Mouse (Mus musculus) heart, embryonic 10.5 days (tissue): ENCODE measurements around the gene Flnb. TPM values are rescaled to one million over a fixed set of nuclear protein-coding genes. Genes with fewer than 3 reads are reported as not detected.

Experiments used
- DNase-seq: peaks from one replicate; pipeline ENCODE4 v3.0.0-alpha.2; 2017; ENCODE audit warnings: low spot score
- H3K27ac ChIP-seq: fragments of 300-500 bp; sonication (generic); 2 replicates; pipeline ENCODE4 v1.5.1; 2016; ENCODE audit warnings: mild to moderate bottlenecking
- H3K27me3 ChIP-seq: fragments of 300-500 bp; sonication (generic); 2 replicates; pipeline ENCODE4 v1.6.1; 2016; ENCODE audit warnings: mild to moderate bottlenecking; ENCODE audit not compliant: poor library complexity, insufficient read depth, severe bottlenecking
- H3K36me3 ChIP-seq: fragments of 300-500 bp; sonication (generic); 2 replicates; pipeline ENCODE4 v1.6.1; 2016; ENCODE audit warnings: mild to moderate bottlenecking, moderate library complexity
- H3K4me1 ChIP-seq: fragments of 300-500 bp; sonication (generic); 2 replicates; pipeline ENCODE4 v1.6.1; 2016; ENCODE audit warnings: mild to moderate bottlenecking
- H3K4me3 ChIP-seq: fragments of 300-500 bp; sonication (generic); 2 replicates; pipeline ENCODE4 v1.5.1; 2016; ENCODE audit warnings: mild to moderate bottlenecking, moderate library complexity
- H3K9me3 ChIP-seq: fragments of 300-500 bp; sonication (generic); 2 replicates; pipeline ENCODE4 v1.6.1; 2016; ENCODE audit warnings: mild to moderate bottlenecking, moderate library complexity
- WGBS: fragments of 180-500 bp; shearing (Covaris S2); methylation state at CpG from one replicate; pipeline ENCODE4 v1.1.7; 2016; 5-methylcytosine and 5-hydroxymethylcytosine counted together
- polyA plus RNA-seq: library from polyadenylated mRNA; unstranded; fragments of >200 nt; fragmentation: Nextera tagmentation; extraction: Ambion mirVana; gene quantifications from 2 replicates; pipeline ENCODE4 v1.2.1, GENCODE M21; 2016

Flnb gene
- polyA plus RNA-seq, 1 experiment from 2014 or later, result 18.5 TPM

- Histone ChIP-seq H3K27me3 (no peaks in the 10 kb centered on the region), H3K9me3 (no peaks in the 10 kb centered on the region), H3K27ac (0 out of 2 replicates have a peak overlapping the region, but pooled peaks have one; percentile 53), H3K4me1 (peaks cover 17% of the 10 kb centered on the region), H3K36me3 (peaks cover 49% of the 10 kb centered on the region), H3K4me3 (no peak overlapping the region)
- DNase-seq, result no peak
- whole genome bisulfite sequencing, result 66% methylated on average over 3 of the region's 3 CpGs
These were observed 82.2 kb downstream of the Flnb start for GRCm38 (mm10) chr14:7899986-7900385.

GRCm38 (mm10) chr14:7900481-7901049 is 82.8 kb downstream of the Flnb start:
- no peak for DNase-seq
- peaks cover 17% of the 10 kb centered on the region for H3K4me1 ChIP-seq
- peaks cover 51% of the 10 kb centered on the region for H3K36me3 ChIP-seq

GRCm38 (mm10) chr14:7901484-7902240 is 83.9 kb downstream of the Flnb start:
- no peak overlapping the region for H3K4me3 ChIP-seq
- no peak for DNase-seq
- H3K27me3 ChIP-seq, result no peaks in the 10 kb centered on the region
- 79% methylated on average over 12 of the region's 12 CpGs for WGBS
- no peak overlapping the region for H3K27ac ChIP-seq
- peaks cover 53% of the 10 kb centered on the region for H3K36me3 ChIP-seq
- no peaks in the 10 kb centered on the region for H3K9me3 ChIP-seq
- peaks cover 17% of the 10 kb centered on the region for H3K4me1 ChIP-seq

More at GRCm38 (mm10) chr14:7900481-7901049, 82.8 kb downstream of the Flnb start:
- Histone ChIP-seq H3K27me3 (no peaks in the 10 kb centered on the region), H3K4me3 (no peak overlapping the region), H3K9me3 (no peaks in the 10 kb centered on the region), H3K27ac (peak overlapping the region; percentile 53; the same call in 1 of the 2 replicates)
- 57% methylated on average over 11 of the region's 11 CpGs for WGBS

GRCm38 (mm10) chr14:7907058-7907457 is 89.3 kb downstream of the Flnb start:
- 0 out of 2 replicates have a peak, but pooled peaks cover 2% of the 10 kb centered on the region for H3K9me3 ChIP-seq
- WGBS, result 87% methylated on average over 11 of the region's 11 CpGs
- H3K27me3 ChIP-seq, result no peaks in the 10 kb centered on the region
- H3K27ac ChIP-seq, result no peak overlapping the region
- no peaks in the 10 kb centered on the region for H3K4me1 ChIP-seq
- H3K36me3 ChIP-seq, result peaks cover 68% of the 10 kb centered on the region
- H3K4me3 ChIP-seq, result no peak overlapping the region
- DNase-seq, result no peak

- 46% methylated on average over 10 of the region's 10 CpGs for WGBS
- Histone ChIP-seq H3K36me3 (peaks cover 79% of the 10 kb centered on the region), H3K27ac (no peak overlapping the region), H3K4me1 (no peaks in the 10 kb centered on the region), H3K27me3 (no peaks in the 10 kb centered on the region), H3K4me3 (no peak overlapping the region), H3K9me3 (0 out of 2 replicates have a peak, but pooled peaks cover 2% of the 10 kb centered on the region)
- no peak for DNase-seq
These were observed 91.7 kb downstream of the Flnb start for GRCm38 (mm10) chr14:7909472-7909871.

GRCm38 (mm10) chr14:7913842-7914241 is 96.1 kb downstream of the Flnb start:
- peaks cover 82% of the 10 kb centered on the region for H3K36me3 ChIP-seq
- 75% methylated on average over 7 of the region's 7 CpGs for WGBS
- no peak overlapping the region for H3K4me3 ChIP-seq
- H3K27ac ChIP-seq, result no peak overlapping the region
- DNase-seq, result no peak
- H3K27me3 ChIP-seq, result no peaks in the 10 kb centered on the region
- H3K9me3 ChIP-seq, result no peaks in the 10 kb centered on the region
- no peaks in the 10 kb centered on the region for H3K4me1 ChIP-seq

GRCm38 (mm10) chr14:7914461-7914860 is 96.7 kb downstream of the Flnb start:
- Histone ChIP-seq H3K9me3 (no peaks in the 10 kb centered on the region), H3K4me3 (no peak overlapping the region), H3K27ac (no peak overlapping the region), H3K4me1 (no peaks in the 10 kb centered on the region), H3K27me3 (no peaks in the 10 kb centered on the region), H3K36me3 (peaks cover 86% of the 10 kb centered on the region)
- no peak for DNase-seq
- 85% methylated on average over 4 of the region's 4 CpGs for WGBS

GRCm38 (mm10) chr14:7918150-7918991 is 100.6 kb downstream of the Flnb start:
- no peaks in the 10 kb centered on the region for H3K9me3 ChIP-seq
- H3K4me3 ChIP-seq, result no peak overlapping the region
- no peak for DNase-seq
- H3K27ac ChIP-seq, result no peak overlapping the region
- 85% methylated on average over 6 of the region's 6 CpGs for WGBS
- H3K27me3 ChIP-seq, result no peaks in the 10 kb centered on the region
- peaks cover 87% of the 10 kb centered on the region for H3K36me3 ChIP-seq
- no peaks in the 10 kb centered on the region for H3K4me1 ChIP-seq

- H3K27ac ChIP-seq, result no peak overlapping the region
- WGBS, result 86% methylated on average over 5 of the region's 5 CpGs
- H3K4me1 ChIP-seq, result no peaks in the 10 kb centered on the region
- H3K4me3 ChIP-seq, result no peak overlapping the region
- no peak for DNase-seq
- no peaks in the 10 kb centered on the region for H3K9me3 ChIP-seq
- H3K36me3 ChIP-seq, result peaks cover 92% of the 10 kb centered on the region
- no peaks in the 10 kb centered on the region for H3K27me3 ChIP-seq
These were observed 101.6 kb downstream of the Flnb start for GRCm38 (mm10) chr14:7919309-7919708.

- H3K4me3 ChIP-seq, result no peak overlapping the region
- H3K36me3 ChIP-seq, result peaks cover 92% of the 10 kb centered on the region
- no peaks in the 10 kb centered on the region for H3K9me3 ChIP-seq
- no peaks in the 10 kb centered on the region for H3K27me3 ChIP-seq
- 69% methylated on average over 4 of the region's 4 CpGs for WGBS
- no peaks in the 10 kb centered on the region for H3K4me1 ChIP-seq
- no peak for DNase-seq
- no peak overlapping the region for H3K27ac ChIP-seq
These were observed 102.2 kb downstream of the Flnb start for GRCm38 (mm10) chr14:7919921-7920320.

- no peaks in the 10 kb centered on the region for H3K27me3 ChIP-seq
- H3K4me3 ChIP-seq, result no peak overlapping the region
- no peak overlapping the region for H3K27ac ChIP-seq
- H3K36me3 ChIP-seq, result peaks cover 84% of the 10 kb centered on the region
- H3K4me1 ChIP-seq, result no peaks in the 10 kb centered on the region
- no peak for DNase-seq
- no peaks in the 10 kb centered on the region for H3K9me3 ChIP-seq
- WGBS, result 86% methylated on average over 5 of the region's 5 CpGs
These were observed 103.7 kb downstream of the Flnb start for GRCm38 (mm10) chr14:7921459-7921858.

GRCm38 (mm10) chr14:7923635-7924034 is 105.9 kb downstream of the Flnb start:
- no peak for DNase-seq
- Histone ChIP-seq H3K36me3 (peaks cover 80% of the 10 kb centered on the region), H3K9me3 (no peaks in the 10 kb centered on the region), H3K27ac (no peak overlapping the region), H3K4me1 (no peaks in the 10 kb centered on the region), H3K27me3 (no peaks in the 10 kb centered on the region), H3K4me3 (no peak overlapping the region)

GRCm38 (mm10) chr14:7928362-7928761 is 110.6 kb downstream of the Flnb start:
- DNase-seq, result no peak
- peaks cover 80% of the 10 kb centered on the region for H3K36me3 ChIP-seq
- no peak overlapping the region for H3K4me3 ChIP-seq
- no peak overlapping the region for H3K27ac ChIP-seq
- no peaks in the 10 kb centered on the region for H3K9me3 ChIP-seq
- H3K27me3 ChIP-seq, result no peaks in the 10 kb centered on the region
- 100% methylated on average over 1 of the region's 1 CpGs for WGBS
- peaks cover 5% of the 10 kb centered on the region; the same call in 1 of the 2 replicates for H3K4me1 ChIP-seq
